Mouse (Mus musculus): ENCODE results near the gene Atp8a2.

Gene Atp8a2

GRCm38 (mm10) chr14:59701492-59701891 is 495.5 kb downstream of the Atp8a2 start:
- DNase-seq, result peak; percentile 91

DNA sequence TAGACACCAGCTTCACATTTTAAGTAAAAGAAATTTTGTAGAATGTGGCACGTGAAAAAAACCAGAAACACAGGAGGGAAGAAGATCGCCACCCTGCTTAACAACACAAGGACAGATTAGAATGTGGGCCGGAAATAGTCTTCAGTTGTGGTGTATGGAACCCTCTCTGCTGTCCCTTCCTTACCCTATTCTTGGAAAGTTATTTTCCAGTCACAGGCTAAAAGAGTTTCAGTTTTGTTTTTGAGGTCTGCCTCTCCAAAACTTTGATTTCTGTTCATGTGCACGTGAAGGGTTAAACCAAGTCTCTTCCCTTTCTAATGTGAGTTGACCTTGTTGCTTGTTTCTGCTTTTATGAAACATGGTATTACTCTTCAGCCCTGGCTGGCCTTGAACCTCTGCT is 501.8 kb downstream of the Atp8a2 start:
- DNase-seq, result no peak

DNA sequence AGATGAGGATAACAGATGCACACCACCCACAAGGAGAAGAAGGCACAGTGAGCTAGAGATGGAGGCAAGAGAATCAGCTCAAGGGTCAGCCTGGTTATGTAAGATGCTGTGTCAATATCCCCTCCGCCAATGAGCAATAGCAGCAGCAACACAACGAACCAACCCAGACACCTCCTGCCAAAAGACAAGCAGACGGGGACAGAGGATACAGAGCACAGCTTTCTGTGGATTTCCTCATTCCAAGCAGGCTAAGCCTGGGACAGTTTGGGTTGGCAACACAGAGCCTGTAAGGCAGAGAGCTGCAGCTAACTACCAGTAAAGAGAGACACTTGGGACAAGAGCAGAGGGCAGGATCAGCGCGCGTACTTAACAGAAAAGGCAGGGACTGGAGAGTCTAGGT is 504.8 kb downstream of the Atp8a2 start:
- DNase-seq, result peak; percentile 91

DNA sequence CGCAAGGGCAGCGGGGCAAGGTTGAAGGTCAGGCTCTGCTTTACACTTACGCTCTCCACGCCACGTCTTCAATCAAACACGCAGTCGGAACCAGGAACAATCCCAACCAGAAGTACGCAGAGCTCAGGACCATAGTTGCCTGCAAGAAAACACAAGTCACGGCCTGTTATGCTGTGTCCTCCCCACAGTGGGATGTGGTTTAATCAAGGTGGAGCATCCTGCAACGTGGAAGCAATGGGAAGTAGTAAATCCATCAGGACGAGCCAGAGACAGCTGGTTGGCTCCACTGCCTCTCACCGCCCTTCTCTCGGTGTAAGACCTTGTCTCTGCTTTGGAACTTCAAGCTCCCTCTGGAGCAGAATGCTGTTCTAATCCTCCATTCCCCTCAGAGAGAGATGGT is 505.6 kb downstream of the Atp8a2 start:
- DNase-seq, result no peak

GRCm38 (mm10) chr14:59690954-59691353 is 506.0 kb downstream of the Atp8a2 start:
- no peak for DNase-seq

- no peak for DNase-seq
Observed at GRCm38 (mm10) chr14:59689596-59689995, 507.4 kb downstream of the Atp8a2 start.

- no peak for DNase-seq
Observed at GRCm38 (mm10) chr14:59686229-59686628, 510.8 kb downstream of the Atp8a2 start.

- DNase-seq, result peak; percentile 94
Observed at GRCm38 (mm10) chr14:59685343-59685742, 511.6 kb downstream of the Atp8a2 start.

DNA sequence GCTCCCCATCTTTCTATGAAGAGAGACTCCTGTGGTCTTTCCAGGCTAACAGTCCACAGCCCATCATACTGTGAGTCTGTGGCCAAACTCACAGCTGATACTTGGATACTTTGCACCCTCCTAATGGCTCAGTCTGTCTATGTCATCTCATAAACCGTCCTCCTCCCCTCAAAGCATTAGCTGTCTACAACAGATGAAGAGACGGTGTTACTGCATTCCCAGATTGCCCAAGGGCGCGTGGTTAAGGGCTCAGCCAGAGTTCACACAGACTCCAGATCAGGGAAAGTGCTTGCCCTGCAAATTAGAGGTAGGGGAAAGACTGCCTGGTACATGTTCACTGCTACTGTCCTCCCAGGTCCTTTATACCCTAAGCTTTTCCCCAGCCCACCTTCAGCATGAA is 515.1 kb downstream of the Atp8a2 start:
- DNase-seq, result no peak

- DNase-seq, result no peak
Observed at GRCm38 (mm10) chr14:59677598-59678003, 519.4 kb downstream of the Atp8a2 start.

DNA sequence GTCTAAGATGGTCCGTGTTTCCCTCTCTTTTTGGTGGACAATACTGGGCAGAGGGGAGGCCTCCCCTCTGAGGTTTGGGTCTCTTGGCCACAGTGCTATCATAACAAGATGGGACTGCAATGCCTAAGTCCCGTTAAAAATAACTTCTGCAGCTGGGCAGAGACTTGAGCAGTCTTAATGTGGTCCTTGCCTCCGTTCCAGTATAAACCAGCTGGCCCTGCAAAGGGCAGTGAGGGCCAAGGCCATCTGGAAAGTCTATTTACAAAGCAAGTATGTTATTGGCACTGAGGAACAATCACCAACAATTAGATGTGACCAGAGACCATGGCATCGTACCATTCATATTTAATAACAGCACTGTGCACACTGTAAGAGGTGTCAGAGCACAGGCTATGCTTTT is 521.6 kb downstream of the Atp8a2 start:
- no peak for DNase-seq

DNA sequence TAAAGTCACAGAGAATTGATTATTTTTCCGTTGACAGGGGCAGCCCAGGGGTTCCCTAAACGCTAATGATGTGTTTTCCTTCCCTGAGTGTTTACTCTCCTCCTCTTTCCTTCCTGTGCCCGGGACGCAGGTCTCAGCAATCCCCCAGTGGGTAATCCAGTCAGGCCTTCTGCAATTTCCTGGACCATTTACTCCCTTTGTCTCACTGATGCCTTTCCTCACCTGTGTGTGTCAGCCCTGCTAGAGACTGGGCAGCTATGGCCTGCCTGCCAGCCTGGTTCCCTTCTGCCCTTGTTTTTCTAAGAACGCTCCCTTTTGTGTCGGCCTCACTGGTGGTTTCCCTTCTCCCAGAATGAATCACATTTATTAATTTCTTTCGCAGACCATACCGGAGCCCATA is 522.4 kb downstream of the Atp8a2 start:
- no peak for DNase-seq

GRCm38 (mm10) chr14:59672893-59673515 is 524.0 kb downstream of the Atp8a2 start:
- DNase-seq, result no peak

- DNase-seq, result no peak
Observed at GRCm38 (mm10) chr14:59657098-59657497, 539.9 kb downstream of the Atp8a2 start.

DNA sequence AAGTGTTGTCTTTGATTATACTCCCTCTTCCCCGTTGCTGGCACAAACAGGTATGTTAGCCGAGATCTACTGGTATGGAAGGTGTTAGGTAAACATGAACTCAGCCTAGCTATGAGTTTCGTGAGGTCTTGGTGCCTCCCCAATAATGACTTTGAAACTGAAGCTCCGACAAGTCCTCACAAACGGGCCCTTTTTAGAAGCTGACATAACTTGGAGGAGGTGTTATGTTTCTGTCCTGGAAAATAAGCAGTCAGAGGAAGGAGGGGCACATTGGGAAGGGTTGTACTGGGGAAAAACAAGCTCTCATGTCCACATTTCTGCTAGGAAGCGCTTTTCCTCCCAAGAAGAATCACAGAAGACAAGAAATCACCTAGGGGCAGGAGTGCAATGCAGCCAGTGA is 540.4 kb downstream of the Atp8a2 start:
- no peak for DNase-seq

DNA sequence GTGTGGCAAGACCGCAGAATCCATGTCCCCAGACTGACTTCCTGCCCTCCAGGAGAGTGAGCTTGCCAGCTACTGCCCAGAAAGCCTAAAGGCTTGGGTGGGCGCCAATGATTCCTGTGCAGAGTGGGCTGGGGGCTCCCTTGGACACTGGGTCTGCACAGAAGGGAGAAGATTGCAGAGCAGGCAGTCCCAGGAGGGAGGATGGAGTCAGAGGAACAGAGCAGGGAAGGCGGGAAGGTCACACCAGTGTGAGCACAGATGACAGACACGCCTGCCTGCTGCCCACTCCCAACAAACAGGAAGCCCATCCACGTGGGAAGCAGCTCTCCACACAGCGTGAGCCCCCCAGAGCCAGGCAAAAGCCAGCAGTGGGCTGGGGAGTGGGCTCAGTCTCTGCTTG is 547.6 kb downstream of the Atp8a2 start:
- no peak for DNase-seq

DNA sequence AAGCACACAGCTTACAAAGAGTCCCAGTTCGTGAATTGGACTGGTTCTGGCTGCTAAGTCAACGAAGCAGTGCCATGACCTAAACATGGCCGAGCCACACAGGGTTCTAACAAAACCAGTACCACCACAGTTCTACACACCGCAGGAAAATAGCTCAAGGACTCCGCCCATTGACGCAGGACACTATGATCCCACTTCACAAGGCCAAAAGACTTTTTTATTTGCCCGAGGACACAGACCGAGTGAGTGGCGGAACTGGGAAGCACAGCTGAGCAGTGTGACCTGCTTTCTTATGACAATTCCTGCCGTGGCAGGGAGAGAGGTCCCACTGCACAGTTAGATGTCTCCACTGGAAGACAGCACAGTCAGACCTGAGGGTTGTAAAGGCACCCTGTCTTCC is 548.4 kb downstream of the Atp8a2 start:
- no peak for DNase-seq

GRCm38 (mm10) chr14:59646826-59647697 is 549.9 kb downstream of the Atp8a2 start:
- DNase-seq, result no peak

- peak; percentile 73 for DNase-seq
Observed at GRCm38 (mm10) chr14:59644896-59645295, 552.1 kb downstream of the Atp8a2 start.

GRCm38 (mm10) chr14:59644166-59644565 is 552.8 kb downstream of the Atp8a2 start:
- peak; percentile 58 for DNase-seq

GRCm38 (mm10) chr14:59643582-59643981 is 553.4 kb downstream of the Atp8a2 start:
- peak; percentile 89 for DNase-seq

- DNase-seq, result peak; percentile 48
Observed at GRCm38 (mm10) chr14:59641856-59642255, 555.1 kb downstream of the Atp8a2 start.

- peak; percentile 83 for DNase-seq
Observed at GRCm38 (mm10) chr14:59638906-59639703, 557.9 kb downstream of the Atp8a2 start.

- DNase-seq, result no peak
Observed at GRCm38 (mm10) chr14:59633988-59634387, 563.0 kb downstream of the Atp8a2 start.

Measured in heart, adult 11 months (tissue).